Mouse (Mus musculus) right cerebral cortex, postnatal 36 days (tissue): Measurements from ENCODE around the gene Ncoa3.

Source experiments
- DNase-seq, 2 experiments: peaks; one replicate each; pipeline ENCODE4 v3.0.0; 2022; ENCODE audit warnings: low spot score in 2 of 2, mixed read lengths in 1 of 2

The Ncoa3 gene

GRCm38 (mm10) chr2:166034967-166035490 is 42.6 kb downstream of the Ncoa3 start:
- no peak for DNase-seq

DNA sequence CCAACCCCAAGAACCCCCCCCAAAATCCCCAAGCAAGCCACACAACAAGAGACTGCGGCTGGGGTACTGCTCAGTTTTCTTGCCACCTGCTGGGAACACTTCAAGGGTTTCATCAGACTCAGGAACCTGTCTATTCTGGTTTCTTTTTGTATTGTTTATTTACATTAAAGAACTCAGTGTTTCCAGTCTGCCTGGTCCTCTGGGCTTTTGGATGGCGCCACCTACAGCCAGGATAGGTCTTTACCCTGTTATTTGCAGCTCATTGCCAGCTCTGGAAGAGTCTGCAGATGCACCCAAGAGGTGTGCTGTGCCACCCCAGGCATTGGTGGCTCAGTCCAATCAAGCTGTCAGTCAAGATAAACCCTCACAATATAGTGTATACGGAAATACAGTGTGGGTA is 43.3 kb downstream of the Ncoa3 start:
- no peak for DNase-seq

GRCm38 (mm10) chr2:166039681-166040080 is 47.2 kb downstream of the Ncoa3 start:
- no peak for DNase-seq

DNA sequence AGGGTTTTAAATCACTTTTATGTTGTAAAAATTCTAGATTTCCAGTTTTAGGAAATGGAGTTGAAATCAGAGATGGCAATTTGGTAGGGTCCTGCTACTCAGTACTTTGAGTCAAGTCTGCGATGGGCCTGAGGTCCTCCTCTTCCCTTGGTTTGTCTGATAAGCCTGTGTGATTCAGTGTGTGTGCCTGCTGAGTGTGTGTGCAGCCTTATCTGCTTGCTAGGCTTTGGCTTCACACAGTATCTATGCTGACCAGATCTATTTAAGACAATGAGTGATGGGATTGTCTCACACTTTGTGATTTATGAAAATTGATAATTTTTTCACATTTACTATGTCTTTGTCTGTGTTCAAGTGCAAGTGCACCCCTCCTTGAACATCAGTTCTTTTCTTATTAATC is 50.1 kb downstream of the Ncoa3 start:
- no peak for DNase-seq

DNA sequence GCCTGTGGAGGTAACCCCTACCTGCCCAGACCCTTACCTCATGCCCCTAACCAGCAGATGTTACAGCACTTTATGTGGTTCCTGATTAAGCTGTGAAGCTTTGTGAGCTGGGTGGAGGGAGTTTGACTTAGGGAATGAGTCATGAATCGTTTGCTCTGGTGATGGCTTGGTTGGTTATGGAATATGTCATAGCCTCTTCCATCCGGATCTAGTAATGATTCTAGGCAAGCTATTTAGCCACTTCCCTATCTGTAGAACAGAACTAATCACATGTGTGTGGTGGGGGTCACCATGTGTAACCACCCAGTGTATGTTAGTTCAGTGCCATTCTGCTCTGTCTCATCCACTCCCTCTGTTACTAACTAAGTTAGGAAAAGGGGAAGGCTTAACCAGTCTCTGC is 52.6 kb downstream of the Ncoa3 start:
- DNase-seq, result no peak

GRCm38 (mm10) chr2:166045549-166046501 is 53.4 kb downstream of the Ncoa3 start:
- DNase-seq, result no peak

DNA sequence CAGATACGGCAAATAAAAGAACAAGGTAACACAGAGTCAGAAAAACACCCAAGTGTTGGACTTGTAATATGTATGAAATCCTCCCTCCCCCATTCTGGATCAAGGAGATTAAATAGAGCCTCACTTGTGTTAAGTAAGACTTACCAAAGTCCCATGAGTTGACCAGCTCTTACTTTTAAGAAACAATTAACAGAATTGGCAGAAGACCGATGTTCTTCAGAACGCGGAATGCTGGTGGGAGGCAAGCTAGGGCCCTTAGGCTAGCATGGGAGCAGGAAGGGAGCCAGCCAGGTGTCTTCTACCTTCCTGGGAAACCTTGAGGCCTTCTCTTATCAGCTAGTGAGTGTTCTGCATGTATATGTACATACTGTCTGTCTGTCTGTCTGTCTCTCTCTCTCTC is 55.5 kb downstream of the Ncoa3 start:
- DNase-seq, result no peak

- no peak for DNase-seq
Measured at GRCm38 (mm10) chr2:166048852-166049251, 56.4 kb downstream of the Ncoa3 start.

DNA sequence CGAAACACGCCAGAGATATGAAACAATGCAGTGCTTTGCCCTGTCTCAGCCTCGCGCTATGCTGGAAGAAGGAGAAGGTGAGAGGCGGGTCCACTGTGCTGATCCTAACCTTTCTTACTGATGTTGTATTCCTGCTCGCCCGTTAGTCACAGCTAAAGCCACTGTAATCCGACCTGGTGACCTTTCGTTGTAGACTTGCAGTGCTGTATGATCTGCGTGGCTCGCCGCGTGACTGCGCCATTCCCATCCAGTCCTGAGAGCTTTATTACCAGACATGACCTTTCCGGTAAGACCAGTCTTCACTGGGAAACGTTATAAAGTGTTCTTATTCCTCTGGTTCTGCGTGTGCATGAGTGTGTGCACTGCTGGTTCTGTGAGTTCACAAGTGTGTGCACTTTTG is 59.0 kb downstream of the Ncoa3 start:
- no peak for DNase-seq

DNA sequence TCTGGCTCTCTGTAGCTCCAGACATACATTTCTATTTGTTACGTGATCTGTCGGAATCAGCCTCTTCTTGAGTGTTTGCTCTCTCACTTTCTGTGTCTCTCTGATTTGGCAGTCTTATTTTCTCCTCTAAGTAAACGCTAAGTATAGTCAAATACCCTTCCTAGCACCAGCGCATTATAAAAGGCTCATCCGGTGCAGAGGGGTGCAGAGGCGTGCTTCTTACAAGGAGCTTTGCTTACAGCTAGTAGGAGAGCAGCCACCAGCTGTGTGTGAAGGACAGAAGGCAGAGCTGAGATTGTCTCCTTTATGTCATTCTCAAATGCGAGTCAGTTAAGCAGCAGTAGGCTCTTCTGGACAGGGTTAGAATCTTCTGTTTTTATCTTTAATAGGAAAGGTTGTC is 59.5 kb downstream of the Ncoa3 start:
- DNase-seq, result peak in 1 of 2 experiments; percentile 55

DNA sequence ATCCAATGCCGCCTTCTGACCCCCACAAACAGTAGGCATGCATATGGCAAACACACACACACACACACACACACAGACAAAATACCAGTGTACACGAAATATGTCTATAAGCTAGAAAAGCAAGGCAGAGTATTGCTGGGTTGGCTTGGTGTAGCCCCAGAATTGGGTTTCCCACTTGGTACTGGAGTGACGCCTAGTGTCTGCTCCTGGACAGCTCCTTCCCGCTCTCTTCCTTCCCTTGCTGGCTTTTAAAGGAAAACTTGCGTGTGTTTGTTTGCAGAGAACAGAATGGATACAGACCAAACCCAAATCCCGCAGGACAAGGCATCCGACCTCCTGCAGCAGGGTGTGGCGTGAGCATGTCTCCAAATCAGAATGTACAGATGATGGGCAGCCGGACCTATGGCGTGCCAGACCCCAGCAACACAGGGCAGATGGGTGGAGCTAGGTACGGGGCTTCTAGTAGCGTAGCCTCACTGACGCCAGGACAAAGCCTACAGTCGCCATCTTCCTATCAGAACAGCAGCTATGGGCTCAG is 61.6 kb downstream of the Ncoa3 start:
- DNase-seq, result no peak

DNA sequence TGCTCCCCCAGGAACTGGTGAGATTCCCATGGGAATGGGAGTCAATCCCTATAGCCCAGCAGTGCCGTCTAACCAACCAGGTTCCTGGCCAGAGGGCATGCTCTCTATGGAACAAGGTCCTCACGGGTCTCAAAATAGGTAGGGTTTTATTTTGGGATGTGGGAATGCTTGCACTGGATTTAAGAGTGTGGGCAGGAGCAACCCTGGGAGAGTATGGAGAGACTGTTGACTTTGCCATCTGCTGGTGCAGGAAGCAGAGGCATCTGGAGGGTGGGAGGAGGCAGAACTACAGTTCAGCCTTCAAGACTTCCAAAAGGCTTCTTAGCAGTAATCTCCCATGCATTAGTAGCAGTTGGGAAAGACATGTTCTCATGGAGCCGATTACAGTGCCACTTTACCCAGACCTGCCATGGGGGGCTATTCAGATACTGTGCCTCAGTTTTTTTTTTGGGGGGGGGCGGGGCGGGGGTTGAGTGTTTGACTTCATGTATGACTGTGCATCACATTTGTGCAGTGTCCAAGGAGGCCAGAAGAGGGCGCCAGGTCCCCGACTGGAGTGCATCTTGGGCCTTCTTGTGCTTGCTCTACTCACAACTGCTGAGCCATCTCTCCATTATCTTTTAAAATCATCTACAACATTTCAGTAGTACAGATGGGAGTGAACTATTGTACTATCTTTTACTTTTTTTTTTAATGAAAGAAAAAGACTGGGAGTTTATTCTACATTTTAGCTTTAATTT is 67.4 kb downstream of the Ncoa3 start:
- DNase-seq, result peak; percentile 55 to 84

- DNase-seq, result no peak
Measured at GRCm38 (mm10) chr2:166062008-166062407, 69.6 kb downstream of the Ncoa3 start.

DNA sequence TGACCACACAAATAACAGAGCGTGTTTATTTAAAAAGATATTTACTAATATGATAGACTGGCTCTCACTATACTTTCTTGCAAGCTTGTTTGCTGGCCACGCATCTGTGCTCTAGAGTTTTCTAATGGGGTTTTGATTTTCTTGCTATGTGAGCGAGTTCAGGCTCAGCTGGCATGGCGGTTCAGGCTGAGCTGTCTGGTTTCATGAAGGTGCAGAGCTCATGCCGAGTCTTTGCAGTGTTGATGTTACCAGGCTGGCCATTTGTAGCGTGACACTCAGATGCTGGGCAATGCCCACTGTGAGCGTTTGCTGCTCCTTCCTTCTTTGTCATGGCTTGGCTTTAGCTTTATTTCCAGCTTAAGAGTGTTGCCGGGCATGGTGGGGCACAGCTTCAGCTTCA is 70.0 kb downstream of the Ncoa3 start:
- no peak for DNase-seq

- no peak for DNase-seq
Measured at GRCm38 (mm10) chr2:166066434-166066833, 74.0 kb downstream of the Ncoa3 start.

- DNase-seq, result no peak
Measured at GRCm38 (mm10) chr2:166068261-166068660, 75.8 kb downstream of the Ncoa3 start.

DNA sequence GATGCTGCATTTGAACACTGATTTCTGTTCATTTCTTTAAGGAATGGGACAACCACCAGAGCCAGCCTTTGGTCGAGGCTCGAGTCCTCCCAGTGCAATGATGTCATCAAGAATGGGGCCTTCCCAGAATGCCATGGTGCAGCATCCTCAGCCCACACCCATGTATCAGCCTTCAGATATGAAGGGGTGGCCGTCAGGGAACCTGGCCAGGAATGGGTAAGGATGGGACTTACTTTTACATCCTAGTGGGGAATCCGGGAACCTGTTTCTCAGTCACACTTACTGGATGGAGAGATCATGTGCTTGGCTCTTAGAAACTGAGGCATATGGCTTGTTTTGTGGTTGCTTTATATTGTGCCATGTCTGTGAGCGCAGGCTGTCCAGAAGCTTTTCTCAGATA is 76.7 kb downstream of the Ncoa3 start:
- DNase-seq, result no peak

GRCm38 (mm10) chr2:166069738-166070137 is 77.3 kb downstream of the Ncoa3 start:
- DNase-seq, result no peak

- no peak for DNase-seq
Measured at GRCm38 (mm10) chr2:166071481-166071880, 79.0 kb downstream of the Ncoa3 start.

DNA sequence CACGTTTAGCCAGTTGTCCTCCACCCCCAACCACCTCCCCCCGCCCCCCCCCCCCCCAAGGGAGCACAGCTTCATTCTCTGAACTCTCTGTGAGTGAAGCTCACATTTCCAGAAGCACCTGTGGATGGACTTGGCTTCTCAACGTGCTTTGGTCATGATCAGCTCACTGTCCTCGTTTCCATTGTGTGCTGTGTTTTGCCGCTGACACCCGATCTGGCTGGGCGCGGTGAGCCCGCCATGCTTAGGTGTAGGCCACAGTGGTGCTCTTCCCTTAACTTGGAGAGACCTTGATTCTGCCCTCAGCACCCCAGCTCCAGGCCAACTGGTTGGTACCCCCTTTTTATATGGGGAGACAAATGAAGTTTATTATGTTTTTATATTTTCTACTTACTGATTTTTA is 79.5 kb downstream of the Ncoa3 start:
- no peak for DNase-seq

- no peak for DNase-seq
Measured at GRCm38 (mm10) chr2:166073082-166073481, 80.6 kb downstream of the Ncoa3 start.

- DNase-seq, result no peak
Measured at GRCm38 (mm10) chr2:166074322-166074721, 81.9 kb downstream of the Ncoa3 start.
